Mouse (Mus musculus): ENCODE data around the gene Med21. TPM values are rescaled to one million over a fixed set of nuclear protein-coding genes. Genes with fewer than 3 reads are reported as not detected.

Gene Med21
- polyA plus RNA-seq, 1 experiment from 2014 or later: 153 TPM

DNA sequence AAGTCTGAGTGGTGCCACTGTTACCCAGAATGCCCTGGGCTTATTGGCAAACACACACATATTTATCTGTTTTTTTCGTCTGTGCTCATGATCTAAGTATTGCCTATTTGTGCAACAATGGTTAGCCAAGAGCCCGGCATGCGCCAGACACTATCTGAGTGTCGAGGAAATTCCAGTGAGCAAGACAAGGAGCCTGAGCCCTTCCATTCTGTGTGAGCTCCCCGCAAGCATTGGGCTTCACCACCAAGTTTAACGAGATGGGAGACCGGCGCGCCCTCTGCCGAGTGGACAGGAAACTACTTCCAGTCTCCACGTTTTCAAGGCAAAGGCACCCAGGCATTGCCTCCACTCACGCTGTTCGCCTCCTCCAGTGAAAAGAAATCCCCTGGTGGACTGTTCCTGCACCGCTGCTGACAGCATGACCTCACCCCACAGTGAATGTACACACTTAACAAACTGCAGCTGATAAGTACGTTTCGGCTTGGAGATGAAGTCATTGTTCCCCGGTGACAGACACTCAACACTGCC is 43.5 kb downstream of the Med21 start:
- no peaks in the 10 kb centered on the region for H3K36me3 ChIP-seq (ENCODE audit: insufficient read depth, low read length)
- 79% methylated on average over 17 of the region's 17 CpGs for WGBS
- H3K4me1 ChIP-seq (replicated peaks; ENCODE audit: insufficient read depth, low read length): no peaks in the 10 kb centered on the region
- no peak overlapping the region for H3K4me2 ChIP-seq (ENCODE audit: low read length)
- no peak overlapping the region for H3K9ac ChIP-seq (ENCODE audit: low read depth, low read length)
- ATAC-seq (replicated peaks; ENCODE audit: low FRiP score, low read depth) (no peak), DNase-seq (ENCODE audit: low spot score) (no peak)
- no peak overlapping the region for H3K27ac ChIP-seq
- no peak; the same call in 1 of the 2 replicates for TF ChIP-seq CTCF (IDR thresholded peaks at IDR 0.05; ENCODE audit: low read depth)
- no peaks in the 10 kb centered on the region for H3K27me3 ChIP-seq (ENCODE audit: insufficient read depth, low read length)
- no peaks in the 10 kb centered on the region for H3K9me3 ChIP-seq (replicated peaks; ENCODE audit: low read length)
- no peak overlapping the region for H3K4me3 ChIP-seq (replicated peaks; ENCODE audit: low read depth, low read length)

DNA sequence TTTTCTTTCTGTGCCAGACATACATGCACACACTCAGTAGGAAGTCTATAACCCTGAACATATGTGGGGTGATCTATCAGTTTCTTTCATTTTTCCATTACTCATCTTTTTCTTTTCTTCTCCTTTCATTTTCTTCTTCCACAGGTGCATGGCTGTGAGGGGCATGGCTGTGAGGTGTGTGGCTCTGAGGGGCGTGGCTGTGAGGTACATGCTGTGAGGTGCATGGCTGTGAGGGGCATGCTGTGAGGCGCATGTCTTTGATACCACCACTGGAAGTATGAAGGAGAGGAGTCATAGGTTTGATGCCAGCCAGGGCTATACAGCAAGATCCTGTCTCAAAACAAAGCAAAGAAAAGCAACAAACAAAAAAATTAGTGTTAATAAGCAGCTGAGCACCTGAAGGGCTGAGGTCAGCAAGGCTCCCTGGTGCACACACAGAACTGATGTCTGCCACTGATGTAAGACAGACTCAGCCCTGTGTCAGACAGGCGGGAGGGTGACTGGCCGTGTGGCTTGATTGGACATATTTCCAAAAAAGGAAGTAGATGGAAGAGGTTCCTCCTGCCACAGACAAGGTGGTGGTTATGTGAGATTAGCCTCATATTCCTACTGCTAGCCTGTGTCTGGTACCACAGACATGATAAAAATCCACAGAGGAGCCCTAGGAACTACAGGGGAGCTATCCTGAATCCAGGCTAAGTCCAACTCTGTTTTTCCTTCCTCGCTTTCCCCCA is 44.3 kb downstream of the Med21 start:
- no peak for TF ChIP-seq CTCF (IDR thresholded peaks at IDR 0.05; ENCODE audit: low read depth)
- Histone ChIP-seq H3K27ac (no peak overlapping the region), H3K4me2 (ENCODE audit: low read length) (no peak overlapping the region), H3K27me3 (ENCODE audit: insufficient read depth, low read length) (no peaks in the 10 kb centered on the region), H3K9ac (ENCODE audit: low read depth, low read length) (no peak overlapping the region), H3K9me3 (replicated peaks; ENCODE audit: low read length) (no peaks in the 10 kb centered on the region), H3K4me1 (replicated peaks; ENCODE audit: insufficient read depth, low read length) (no peaks in the 10 kb centered on the region), H3K36me3 (ENCODE audit: insufficient read depth, low read length) (no peaks in the 10 kb centered on the region), H3K4me3 (replicated peaks; ENCODE audit: low read depth, low read length) (no peak overlapping the region)
- 79% methylated on average over 5 of the region's 5 CpGs for WGBS
- ATAC-seq (replicated peaks; ENCODE audit: low FRiP score, low read depth) (no peak), DNase-seq (ENCODE audit: low spot score) (no peak)

DNA sequence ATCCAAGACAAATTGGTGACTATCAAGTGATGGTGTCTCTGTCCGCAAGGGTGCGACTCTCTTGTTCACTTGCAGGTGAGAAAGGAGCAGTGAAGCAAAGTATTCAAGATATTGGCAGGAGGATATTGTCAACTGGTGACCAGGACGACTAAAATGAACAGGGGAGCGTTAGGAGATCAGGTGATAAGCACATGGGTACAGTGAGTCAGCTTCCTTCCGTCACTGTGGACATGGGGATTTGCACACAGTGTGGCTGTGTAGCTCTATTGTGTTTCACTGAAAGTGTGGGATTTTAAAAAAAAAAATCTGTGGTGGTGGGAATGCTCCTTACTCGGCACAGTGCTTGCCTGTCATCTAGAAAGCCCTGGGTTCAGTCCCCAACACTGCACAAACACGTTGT is 45.7 kb downstream of the Med21 start:
- 81% methylated on average over 7 of the region's 7 CpGs for WGBS
- no peak for TF ChIP-seq CTCF (IDR thresholded peaks at IDR 0.05; ENCODE audit: low read depth)
- no peaks in the 10 kb centered on the region for H3K4me1 ChIP-seq (replicated peaks; ENCODE audit: insufficient read depth, low read length)
- H3K27ac ChIP-seq: no peak overlapping the region
- ATAC-seq (replicated peaks; ENCODE audit: low FRiP score, low read depth) (no peak), DNase-seq (ENCODE audit: low spot score) (no peak)
- H3K4me3 ChIP-seq (replicated peaks; ENCODE audit: low read depth, low read length): no peak overlapping the region
- no peak overlapping the region for H3K4me2 ChIP-seq (ENCODE audit: low read length)
- no peaks in the 10 kb centered on the region for H3K27me3 ChIP-seq (ENCODE audit: insufficient read depth, low read length)
- no peaks in the 10 kb centered on the region for H3K9me3 ChIP-seq (replicated peaks; ENCODE audit: low read length)
- H3K36me3 ChIP-seq (ENCODE audit: insufficient read depth, low read length): no peaks in the 10 kb centered on the region
- no peak overlapping the region for H3K9ac ChIP-seq (ENCODE audit: low read depth, low read length)

DNA sequence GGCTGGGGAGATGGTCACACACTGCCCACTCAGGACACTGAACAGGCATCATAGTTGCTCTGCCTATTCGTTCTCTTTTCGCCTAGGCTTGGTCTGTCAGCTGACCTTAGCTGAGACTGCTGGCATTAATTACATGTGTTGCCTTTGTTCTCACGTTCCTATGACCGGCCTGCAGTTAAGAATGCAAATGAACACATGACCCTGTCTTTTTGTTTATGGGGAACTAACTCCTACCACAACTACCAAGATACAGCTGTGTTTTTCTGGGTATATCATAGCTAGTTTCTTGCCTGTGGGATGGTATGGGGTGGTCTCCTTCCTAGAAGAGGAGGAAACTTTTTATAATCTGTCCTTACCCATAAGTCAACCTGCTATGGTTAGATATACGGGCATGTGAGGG is 46.5 kb downstream of the Med21 start:
- no peak for TF ChIP-seq CTCF (IDR thresholded peaks at IDR 0.05; ENCODE audit: low read depth)
- H3K4me2 ChIP-seq (ENCODE audit: low read length): no peak overlapping the region
- no peaks in the 10 kb centered on the region for H3K9me3 ChIP-seq (replicated peaks; ENCODE audit: low read length)
- H3K4me1 ChIP-seq (replicated peaks; ENCODE audit: insufficient read depth, low read length): no peaks in the 10 kb centered on the region
- 71% methylated on average over 5 of the region's 5 CpGs for WGBS
- no peaks in the 10 kb centered on the region for H3K27me3 ChIP-seq (ENCODE audit: insufficient read depth, low read length)
- DNase-seq (ENCODE audit: low spot score) (no peak), ATAC-seq (replicated peaks; ENCODE audit: low FRiP score, low read depth) (no peak)
- H3K36me3 ChIP-seq (ENCODE audit: insufficient read depth, low read length): no peaks in the 10 kb centered on the region
- no peak overlapping the region for H3K4me3 ChIP-seq (replicated peaks; ENCODE audit: low read depth, low read length)
- H3K27ac ChIP-seq: no peak overlapping the region
- H3K9ac ChIP-seq (ENCODE audit: low read depth, low read length): no peak overlapping the region

DNA sequence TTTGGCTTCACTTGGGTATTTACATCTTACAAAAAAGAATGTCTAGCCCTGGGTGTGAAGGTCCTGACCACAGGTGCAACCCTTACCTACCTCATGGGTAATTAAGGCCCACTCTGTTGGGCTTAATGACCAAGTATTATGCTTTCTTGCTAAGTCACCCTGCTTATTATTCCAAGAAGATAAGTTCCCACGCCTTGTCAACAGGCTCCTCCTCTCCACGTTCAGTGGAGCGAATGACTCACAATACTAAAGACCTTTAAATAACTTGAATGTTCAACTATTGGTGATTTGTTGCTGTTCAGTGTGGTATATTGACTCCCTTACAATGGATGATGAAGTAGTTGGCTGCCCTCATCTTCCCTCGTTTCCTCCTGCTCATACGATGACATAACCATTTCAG is 55.4 kb downstream of the Med21 start:
- no peaks in the 10 kb centered on the region for H3K4me1 ChIP-seq (replicated peaks; ENCODE audit: insufficient read depth, low read length)
- DNase-seq (ENCODE audit: low spot score): no peak
- H3K9ac ChIP-seq (ENCODE audit: low read depth, low read length): no peak overlapping the region
- no peaks in the 10 kb centered on the region for H3K36me3 ChIP-seq (ENCODE audit: insufficient read depth, low read length)
- no peaks in the 10 kb centered on the region for H3K9me3 ChIP-seq (replicated peaks; ENCODE audit: low read length)
- no peak overlapping the region for H3K4me2 ChIP-seq (ENCODE audit: low read length)
- TF ChIP-seq CTCF (IDR thresholded peaks at IDR 0.05; ENCODE audit: low read depth): no peak
- 60% methylated on average over 5 of the region's 5 CpGs for WGBS
- H3K4me3 ChIP-seq (replicated peaks; ENCODE audit: low read depth, low read length): no peak overlapping the region
- H3K27ac ChIP-seq: no peak overlapping the region
- ATAC-seq (replicated peaks; ENCODE audit: low FRiP score, low read depth): no peak
- no peaks in the 10 kb centered on the region for H3K27me3 ChIP-seq (ENCODE audit: insufficient read depth, low read length)

DNA sequence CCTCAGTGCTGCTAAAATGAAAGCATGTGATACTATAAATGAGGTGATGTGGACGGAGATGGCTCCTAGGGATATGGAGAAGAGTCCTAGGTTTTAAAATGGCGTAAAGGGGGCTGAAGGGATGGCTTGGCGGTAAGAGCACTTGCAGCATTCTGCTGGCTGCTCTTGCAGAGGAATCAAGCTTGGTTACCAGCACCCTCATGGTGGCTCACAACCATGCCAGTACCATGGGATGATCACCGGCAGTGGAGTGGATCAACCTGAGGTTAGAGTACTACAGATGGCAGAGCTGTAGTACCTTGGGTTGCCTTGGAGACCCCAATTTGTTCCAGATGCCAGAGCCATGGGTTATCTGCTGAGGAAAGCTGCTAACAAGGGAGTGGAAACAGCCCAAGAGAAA is 56.0 kb downstream of the Med21 start:
- no peak for DNase-seq (ENCODE audit: low spot score)
- TF ChIP-seq CTCF (IDR thresholded peaks at IDR 0.05; ENCODE audit: low read depth): no peak
- Histone ChIP-seq H3K9me3 (replicated peaks; ENCODE audit: low read length) (no peaks in the 10 kb centered on the region), H3K4me2 (ENCODE audit: low read length) (no peak overlapping the region), H3K4me1 (replicated peaks; ENCODE audit: insufficient read depth, low read length) (no peaks in the 10 kb centered on the region), H3K4me3 (replicated peaks; ENCODE audit: low read depth, low read length) (no peak overlapping the region), H3K36me3 (ENCODE audit: insufficient read depth, low read length) (no peaks in the 10 kb centered on the region), H3K9ac (ENCODE audit: low read depth, low read length) (no peak overlapping the region), H3K27ac (no peak overlapping the region), H3K27me3 (ENCODE audit: insufficient read depth, low read length) (no peaks in the 10 kb centered on the region)
- no peak for ATAC-seq (replicated peaks; ENCODE audit: low FRiP score, low read depth)
- WGBS: 91% methylated on average over 4 of the region's 4 CpGs

Other genes with a start within 250 kb of the Med21 start
- gene Itpr2, start 140.3 kb upstream of the Med21 start, polyA plus RNA-seq (2015; fragmentation: Nextera tagmentation; extraction: Ambion mirVana): 17.3 and 17.4 TPM in 2 replicates
- 91.1 and 95.4 TPM in 2 replicates for gene Fgfr1op2, start 65.3 kb upstream of the Med21 start, polyA plus RNA-seq (2015; fragmentation: Nextera tagmentation; extraction: Ambion mirVana)
- 49.4 and 53.7 TPM in 2 replicates for gene Ints13, start 64.7 kb upstream of the Med21 start, polyA plus RNA-seq (2015; fragmentation: Nextera tagmentation; extraction: Ambion mirVana)
- 37.8 and 38.3 TPM in 2 replicates for gene Tm7sf3, start 277 bp downstream of the Med21 start, polyA plus RNA-seq (2015; fragmentation: Nextera tagmentation; extraction: Ambion mirVana)
- 13.1 and 14.2 TPM in 2 replicates for gene Stk38l, start 82.4 kb downstream of the Med21 start, polyA plus RNA-seq (2015; fragmentation: Nextera tagmentation; extraction: Ambion mirVana)
- gene Arntl2, start 153.5 kb downstream of the Med21 start, polyA plus RNA-seq (2015; fragmentation: Nextera tagmentation; extraction: Ambion mirVana): 1.2 and 1.8 TPM in 2 replicates
- not detected in 2 replicates for gene Smco2, start 207.6 kb downstream of the Med21 start, polyA plus RNA-seq (2015; fragmentation: Nextera tagmentation; extraction: Ambion mirVana)
- gene Ppfibp1, start 245.9 kb downstream of the Med21 start, polyA plus RNA-seq (2015; fragmentation: Nextera tagmentation; extraction: Ambion mirVana): 55.9 and 60.2 TPM in 2 replicates